Mouse (Mus musculus): Measurements from ENCODE around the gene Trpv3. TPM values are rescaled to one million over a fixed set of nuclear protein-coding genes. Genes with fewer than 3 reads are reported as not detected.
A peak's percentile ranks its signal among the peaks of the same experiment; 100 is the strongest.

The Trpv3 gene
- polyA plus RNA-seq, 1 experiment from 2014 or later = 0.31 TPM

GRCm38 (mm10) chr11:73274821-73275220 is 7.6 kb downstream of the Trpv3 start:
- no peak overlapping the region for H3K9ac ChIP-seq (ENCODE audit: low read depth, low read length)
- no peak overlapping the region for H3K27ac ChIP-seq (ENCODE audit: low read length)
- no peaks in the 10 kb centered on the region for H3K27me3 ChIP-seq (ENCODE audit: control insufficient read depth, insufficient read depth, low read depth, low read length)
- WGBS = 30% methylated on average over 2 of the region's 2 CpGs
- no peak for ATAC-seq
- no peak overlapping the region for H3K4me2 ChIP-seq (ENCODE audit: low read length)
- no peaks in the 10 kb centered on the region for H3K36me3 ChIP-seq (ENCODE audit: control insufficient read depth, insufficient read depth, low read length)
- no peak overlapping the region for H3K4me3 ChIP-seq (ENCODE audit: low read depth, low read length)
- H3K9me3 ChIP-seq (replicated peaks; ENCODE audit: control insufficient read depth, low read length, poor library complexity, severe bottlenecking) = no peaks in the 10 kb centered on the region
- H3K4me1 ChIP-seq (ENCODE audit: control insufficient read depth, insufficient read depth, low read length) = no peaks in the 10 kb centered on the region

- Histone ChIP-seq H3K4me3 (ENCODE audit: low read depth, low read length) (no peak overlapping the region), H3K27me3 (ENCODE audit: control insufficient read depth, insufficient read depth, low read depth, low read length) (no peaks in the 10 kb centered on the region), H3K4me1 (ENCODE audit: control insufficient read depth, insufficient read depth, low read length) (peaks cover 3% of the 10 kb centered on the region; the same call in 1 of the 2 replicates), H3K27ac (ENCODE audit: low read length) (no peak overlapping the region), H3K4me2 (ENCODE audit: low read length) (peak overlapping the region; percentile 56; the same call in 1 of the 2 replicates), H3K9ac (ENCODE audit: low read depth, low read length) (no peak overlapping the region), H3K36me3 (ENCODE audit: control insufficient read depth, insufficient read depth, low read length) (no peaks in the 10 kb centered on the region), H3K9me3 (replicated peaks; ENCODE audit: control insufficient read depth, low read length, poor library complexity, severe bottlenecking) (no peaks in the 10 kb centered on the region)
- 79% methylated on average over 5 of the region's 5 CpGs for WGBS
- no peak for ATAC-seq
Observed at GRCm38 (mm10) chr11:73280710-73281109, 13.5 kb downstream of the Trpv3 start.

- H3K36me3 ChIP-seq (ENCODE audit: control insufficient read depth, insufficient read depth, low read length) = no peaks in the 10 kb centered on the region
- peak; percentile 95 for ATAC-seq
- H3K4me1 ChIP-seq (ENCODE audit: control insufficient read depth, insufficient read depth, low read length) = peaks cover 3% of the 10 kb centered on the region; the same call in 1 of the 2 replicates
- peak overlapping the region; percentile 37 for H3K4me3 ChIP-seq (ENCODE audit: low read depth, low read length)
- peak overlapping the region; percentile 56 for H3K4me2 ChIP-seq (ENCODE audit: low read length)
- WGBS = 4% methylated on average over 16 of the region's 16 CpGs
- H3K27me3 ChIP-seq (ENCODE audit: control insufficient read depth, insufficient read depth, low read depth, low read length) = no peaks in the 10 kb centered on the region
- H3K9me3 ChIP-seq (replicated peaks; ENCODE audit: control insufficient read depth, low read length, poor library complexity, severe bottlenecking) = no peaks in the 10 kb centered on the region
- H3K9ac ChIP-seq (ENCODE audit: low read depth, low read length) = peak overlapping the region; percentile 47
- 0 out of 2 replicates have a peak overlapping the region, but pooled peaks have one; percentile 1 for H3K27ac ChIP-seq (ENCODE audit: low read length)
Observed at GRCm38 (mm10) chr11:73281528-73282027, 14.4 kb downstream of the Trpv3 start.

GRCm38 (mm10) chr11:73283369-73283768 is 16.2 kb downstream of the Trpv3 start:
- H3K4me3 ChIP-seq (ENCODE audit: low read depth, low read length) = no peak overlapping the region
- 85% methylated on average over 9 of the region's 9 CpGs for WGBS

GRCm38 (mm10) chr11:73283926-73284325 is 16.7 kb downstream of the Trpv3 start:
- H3K4me3 ChIP-seq (ENCODE audit: low read depth, low read length) = no peak overlapping the region
- H3K9me3 ChIP-seq (replicated peaks; ENCODE audit: control insufficient read depth, low read length, poor library complexity, severe bottlenecking) = no peaks in the 10 kb centered on the region
- H3K9ac ChIP-seq (ENCODE audit: low read depth, low read length) = no peak overlapping the region
- WGBS = 55% methylated on average over 1 of the region's 1 CpGs
- no peak overlapping the region for H3K4me2 ChIP-seq (ENCODE audit: low read length)
- ATAC-seq = no peak
- H3K27me3 ChIP-seq (ENCODE audit: control insufficient read depth, insufficient read depth, low read depth, low read length) = no peaks in the 10 kb centered on the region
- peaks cover 3% of the 10 kb centered on the region; the same call in 1 of the 2 replicates for H3K4me1 ChIP-seq (ENCODE audit: control insufficient read depth, insufficient read depth, low read length)
- H3K36me3 ChIP-seq (ENCODE audit: control insufficient read depth, insufficient read depth, low read length) = no peaks in the 10 kb centered on the region
- no peak overlapping the region for H3K27ac ChIP-seq (ENCODE audit: low read length)

More at GRCm38 (mm10) chr11:73283369-73283768, 16.2 kb downstream of the Trpv3 start:
- Histone ChIP-seq H3K9me3 (replicated peaks; ENCODE audit: control insufficient read depth, low read length, poor library complexity, severe bottlenecking) (no peaks in the 10 kb centered on the region), H3K4me1 (ENCODE audit: control insufficient read depth, insufficient read depth, low read length) (peaks cover 3% of the 10 kb centered on the region; the same call in 1 of the 2 replicates), H3K27ac (ENCODE audit: low read length) (no peak overlapping the region), H3K36me3 (ENCODE audit: control insufficient read depth, insufficient read depth, low read length) (no peaks in the 10 kb centered on the region), H3K4me2 (ENCODE audit: low read length) (no peak overlapping the region), H3K27me3 (ENCODE audit: control insufficient read depth, insufficient read depth, low read depth, low read length) (no peaks in the 10 kb centered on the region), H3K9ac (ENCODE audit: low read depth, low read length) (no peak overlapping the region)
- no peak for ATAC-seq

- no peaks in the 10 kb centered on the region for H3K36me3 ChIP-seq (ENCODE audit: control insufficient read depth, insufficient read depth, low read length)
- ATAC-seq = no peak
- H3K27me3 ChIP-seq (ENCODE audit: control insufficient read depth, insufficient read depth, low read depth, low read length) = no peaks in the 10 kb centered on the region
- H3K27ac ChIP-seq (ENCODE audit: low read length) = no peak overlapping the region
- H3K9ac ChIP-seq (ENCODE audit: low read depth, low read length) = no peak overlapping the region
- H3K4me1 ChIP-seq (ENCODE audit: control insufficient read depth, insufficient read depth, low read length) = peaks cover 3% of the 10 kb centered on the region; the same call in 1 of the 2 replicates
- H3K9me3 ChIP-seq (replicated peaks; ENCODE audit: control insufficient read depth, low read length, poor library complexity, severe bottlenecking) = no peaks in the 10 kb centered on the region
- no peak overlapping the region for H3K4me3 ChIP-seq (ENCODE audit: low read depth, low read length)
- no peak overlapping the region for H3K4me2 ChIP-seq (ENCODE audit: low read length)
Observed at GRCm38 (mm10) chr11:73284351-73284750, 17.2 kb downstream of the Trpv3 start.

- Histone ChIP-seq H3K9me3 (replicated peaks; ENCODE audit: control insufficient read depth, low read length, poor library complexity, severe bottlenecking) (no peaks in the 10 kb centered on the region), H3K27me3 (ENCODE audit: control insufficient read depth, insufficient read depth, low read depth, low read length) (no peaks in the 10 kb centered on the region), H3K27ac (ENCODE audit: low read length) (no peak overlapping the region), H3K36me3 (ENCODE audit: control insufficient read depth, insufficient read depth, low read length) (no peaks in the 10 kb centered on the region), H3K4me1 (ENCODE audit: control insufficient read depth, insufficient read depth, low read length) (no peaks in the 10 kb centered on the region), H3K4me2 (ENCODE audit: low read length) (no peak overlapping the region), H3K9ac (ENCODE audit: low read depth, low read length) (no peak overlapping the region), H3K4me3 (ENCODE audit: low read depth, low read length) (no peak overlapping the region)
- ATAC-seq = no peak
- WGBS = 93% methylated on average over 1 of the region's 1 CpGs
Observed at GRCm38 (mm10) chr11:73289621-73290020, 22.4 kb downstream of the Trpv3 start.

- Histone ChIP-seq H3K27me3 (ENCODE audit: control insufficient read depth, insufficient read depth, low read depth, low read length) (no peaks in the 10 kb centered on the region), H3K4me3 (ENCODE audit: low read depth, low read length) (no peak overlapping the region), H3K9me3 (replicated peaks; ENCODE audit: control insufficient read depth, low read length, poor library complexity, severe bottlenecking) (no peaks in the 10 kb centered on the region), H3K27ac (ENCODE audit: low read length) (no peak overlapping the region), H3K4me2 (ENCODE audit: low read length) (no peak overlapping the region), H3K4me1 (ENCODE audit: control insufficient read depth, insufficient read depth, low read length) (no peaks in the 10 kb centered on the region), H3K36me3 (ENCODE audit: control insufficient read depth, insufficient read depth, low read length) (no peaks in the 10 kb centered on the region), H3K9ac (ENCODE audit: low read depth, low read length) (no peak overlapping the region)
- 14% methylated on average over 2 of the region's 2 CpGs for WGBS
- ATAC-seq = no peak
Observed at GRCm38 (mm10) chr11:73303123-73303522, 35.9 kb downstream of the Trpv3 start.

- no peaks in the 10 kb centered on the region for H3K27me3 ChIP-seq (ENCODE audit: control insufficient read depth, insufficient read depth, low read depth, low read length)
- H3K9ac ChIP-seq (ENCODE audit: low read depth, low read length) = no peak overlapping the region
- WGBS = 38% methylated on average over 3 of the region's 3 CpGs
- no peak overlapping the region for H3K4me2 ChIP-seq (ENCODE audit: low read length)
- H3K4me1 ChIP-seq (ENCODE audit: control insufficient read depth, insufficient read depth, low read length) = no peaks in the 10 kb centered on the region
- H3K27ac ChIP-seq (ENCODE audit: low read length) = no peak overlapping the region
- no peaks in the 10 kb centered on the region for H3K36me3 ChIP-seq (ENCODE audit: control insufficient read depth, insufficient read depth, low read length)
- H3K9me3 ChIP-seq (replicated peaks; ENCODE audit: control insufficient read depth, low read length, poor library complexity, severe bottlenecking) = no peaks in the 10 kb centered on the region
- no peak overlapping the region for H3K4me3 ChIP-seq (ENCODE audit: low read depth, low read length)
- ATAC-seq = no peak
Observed at GRCm38 (mm10) chr11:73315961-73316360, 48.8 kb downstream of the Trpv3 start.

Data from midbrain, embryonic 16.5 days (tissue).